Mouse (Mus musculus) embryonic facial prominence, embryonic 11.5 days (tissue): ENCODE measurements around the gene Cd22. TPM values are rescaled to one million over a fixed set of nuclear protein-coding genes. Genes with fewer than 3 reads are reported as not detected.

Experiments
- polyA plus RNA-seq: library from polyadenylated mRNA; unstranded; fragments of >200 nt; fragmentation: Nextera tagmentation; extraction: Ambion mirVana; gene quantifications from 2 replicates; pipeline ENCODE4 v1.2.1, GENCODE M21; 2014

Gene Cd22
- polyA plus RNA-seq, 1 experiment from 2014 or later = not detected

Other genes with a start within 250 kb of the Cd22 start
- 0.20 TPM in 1 of 2 replicates, not detected in the other for gene Etv2, start 244.5 kb downstream of the Cd22 start, polyA plus RNA-seq
- 108 and 118 TPM in 2 replicates for gene Rbm42, start 230.0 kb downstream of the Cd22 start, polyA plus RNA-seq
- 50.1 and 53.1 TPM in 2 replicates for gene Haus5, start 215.3 kb downstream of the Cd22 start, polyA plus RNA-seq
- gene Pmis2, start 208.7 kb downstream of the Cd22 start, polyA plus RNA-seq = not detected in 2 replicates
- not detected in 2 replicates for gene 2200002J24Rik, start 181.4 kb downstream of the Cd22 start, polyA plus RNA-seq
- 0.26 TPM in 1 of 2 replicates, not detected in the other for gene Atp4a, start 168.1 kb downstream of the Cd22 start, polyA plus RNA-seq
- 129 and 145 TPM in 2 replicates for gene Tmem147, start 150.8 kb downstream of the Cd22 start, polyA plus RNA-seq
- 0.24 TPM in 1 of 2 replicates, not detected in the other for gene Gapdhs, start 136.7 kb downstream of the Cd22 start, polyA plus RNA-seq
- gene Sbsn, start 128.9 kb downstream of the Cd22 start, polyA plus RNA-seq = 1.0 and 2.0 TPM in 2 replicates
- gene Dmkn, start 116.6 kb downstream of the Cd22 start, polyA plus RNA-seq = not detected in 2 replicates
- not detected in 2 replicates for gene Krtdap, start 92.4 kb downstream of the Cd22 start, polyA plus RNA-seq
- gene Ffar2, start 56.6 kb downstream of the Cd22 start, polyA plus RNA-seq = not detected in 2 replicates
- gene Ffar3, start 24.2 kb downstream of the Cd22 start, polyA plus RNA-seq = not detected in 2 replicates
- gene Ffar1, start 18.8 kb downstream of the Cd22 start, polyA plus RNA-seq = not detected in 2 replicates
- 0.17 and 0.42 TPM in 2 replicates for gene Mag, start 34.5 kb upstream of the Cd22 start, polyA plus RNA-seq
- not detected in 2 replicates for gene Hamp2, start 44.3 kb upstream of the Cd22 start, polyA plus RNA-seq
- gene Hamp, start 63.7 kb upstream of the Cd22 start, polyA plus RNA-seq = not detected in 2 replicates
- 21.9 and 25.9 TPM in 2 replicates for gene Usf2, start 76.5 kb upstream of the Cd22 start, polyA plus RNA-seq
- gene Lsr, start 93.1 kb upstream of the Cd22 start, polyA plus RNA-seq = 18.9 and 20.5 TPM in 2 replicates
- 1.6 and 1.8 TPM in 2 replicates for gene Fam187b, start 93.4 kb upstream of the Cd22 start, polyA plus RNA-seq
- gene Fxyd5, start 162.1 kb upstream of the Cd22 start, polyA plus RNA-seq = 10.3 and 12.5 TPM in 2 replicates
- gene Fxyd7, start 171.1 kb upstream of the Cd22 start, polyA plus RNA-seq = 8.7 and 11.2 TPM in 2 replicates
- gene Fxyd1, start 176.9 kb upstream of the Cd22 start, polyA plus RNA-seq = 11.8 and 12.0 TPM in 2 replicates
- 1.2 and 1.5 TPM in 2 replicates for gene Lgi4, start 179.0 kb upstream of the Cd22 start, polyA plus RNA-seq
- 11.8 TPM in 2 replicates for gene Fxyd3, start 196.4 kb upstream of the Cd22 start, polyA plus RNA-seq
- 2.2 and 3.6 TPM in 2 replicates for gene Hpn, start 234.9 kb upstream of the Cd22 start, polyA plus RNA-seq
- gene Scn1b, start 246.7 kb upstream of the Cd22 start, polyA plus RNA-seq = 0.81 and 0.96 TPM in 2 replicates